Mouse (Mus musculus): Measurements from ENCODE around the gene Traf3ip1.

Gene Traf3ip1

DNA sequence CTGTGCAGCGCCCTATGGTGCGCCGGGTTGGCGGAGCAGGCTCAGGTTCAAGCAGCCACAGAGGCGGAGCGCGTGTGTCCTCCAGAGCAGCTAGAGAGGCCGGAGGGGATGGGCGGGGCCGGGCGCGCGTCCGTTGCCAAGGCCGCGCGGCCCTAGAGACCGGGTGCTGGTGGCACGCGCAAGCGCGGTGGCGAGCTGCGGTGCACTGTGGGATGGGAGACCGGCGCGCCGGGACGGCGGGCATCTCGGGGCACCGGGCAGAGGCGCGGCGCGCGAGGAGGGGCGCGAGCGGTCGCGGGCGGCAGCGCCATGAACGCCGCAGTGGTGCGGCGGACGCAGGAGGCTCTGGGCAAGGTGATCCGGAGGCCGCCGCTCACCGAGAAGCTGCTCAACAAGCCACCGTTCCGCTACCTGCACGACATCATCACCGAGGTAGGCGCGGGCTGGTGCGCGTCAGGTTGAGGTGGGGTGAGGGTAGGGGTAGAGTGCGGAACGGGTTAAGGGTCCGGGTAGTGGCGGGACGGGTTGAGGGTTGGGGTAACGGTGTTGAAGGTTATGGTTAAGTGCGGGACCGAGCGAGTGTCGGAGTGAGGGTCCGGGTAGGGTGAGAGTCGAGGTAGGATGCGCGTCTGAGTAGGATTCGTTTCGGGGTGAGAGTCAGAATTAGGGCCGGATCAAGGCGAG lies at the start of gene Traf3ip1:
Gene Traf3ip1, plus strand, starts transcription at position 191 of the 684 bp plus-strand sequence.
- peak; percentile 93 for DNase-seq

- DNase-seq: no peak
These were observed 49.3 kb upstream of the Traf3ip1 start for GRCm38 (mm10) chr1:91444841-91445830.

- DNase-seq: no peak
These were observed 48.4 kb upstream of the Traf3ip1 start for GRCm38 (mm10) chr1:91446060-91446459.

- no peak for DNase-seq
These were observed 47.9 kb upstream of the Traf3ip1 start for GRCm38 (mm10) chr1:91446511-91446910.

- DNase-seq: no peak
These were observed 45.8 kb upstream of the Traf3ip1 start for GRCm38 (mm10) chr1:91448688-91449087.

GRCm38 (mm10) chr1:91450851-91451250 lies 43.6 kb upstream of the Traf3ip1 start:
- no peak for DNase-seq

DNA sequence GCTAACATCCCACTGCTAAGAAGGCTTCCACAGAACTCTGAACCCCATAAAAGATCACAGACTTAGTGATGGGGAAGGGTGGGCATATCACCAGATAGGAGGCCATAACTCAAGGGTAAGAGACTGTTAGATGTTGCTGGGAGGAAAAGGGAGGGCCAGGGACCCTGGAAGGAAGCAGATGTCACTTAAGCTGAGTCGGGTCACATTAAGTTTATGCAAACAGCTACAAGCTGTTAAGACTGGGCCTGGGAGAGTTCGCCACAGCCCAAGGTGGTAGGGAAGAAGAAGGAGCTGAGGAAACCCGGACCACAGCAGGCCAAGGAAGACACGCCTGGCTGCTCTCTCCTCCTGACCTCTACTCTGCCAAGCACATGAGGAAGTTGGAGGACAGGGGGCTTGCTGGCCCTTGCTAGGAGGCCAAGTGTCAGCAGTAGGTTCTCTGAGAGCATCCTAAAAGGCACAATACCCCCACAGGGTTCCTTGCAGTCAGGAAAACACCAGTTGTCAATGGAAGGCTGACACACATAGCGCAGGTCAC lies 42.8 kb upstream of the Traf3ip1 start:
- DNase-seq: no peak

- DNase-seq: no peak
These were observed 40.5 kb upstream of the Traf3ip1 start for GRCm38 (mm10) chr1:91453932-91454331.

GRCm38 (mm10) chr1:91454366-91454765 lies 40.1 kb upstream of the Traf3ip1 start:
- DNase-seq: no peak

DNA sequence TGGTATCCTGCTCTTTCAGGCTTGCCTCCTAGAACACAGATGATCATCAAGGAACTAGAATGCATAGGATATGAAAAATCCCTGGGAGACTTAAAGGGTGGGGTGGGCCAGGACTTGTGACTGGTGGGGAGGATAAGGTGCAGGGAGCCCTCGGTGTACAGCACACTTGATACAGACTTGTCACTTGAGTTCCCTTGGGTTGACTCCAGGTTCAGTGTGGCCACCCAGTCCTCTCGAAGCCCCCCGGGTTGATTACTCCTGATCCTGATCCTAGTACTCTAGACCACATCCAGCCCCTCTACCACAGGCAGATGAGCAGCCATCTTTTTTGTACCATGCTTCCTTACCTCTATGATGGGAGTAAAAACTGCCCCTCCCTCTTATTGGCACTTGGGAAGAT lies 39.5 kb upstream of the Traf3ip1 start:
- no peak for DNase-seq

- no peak for DNase-seq
These were observed 38.7 kb upstream of the Traf3ip1 start for GRCm38 (mm10) chr1:91455661-91456161.

GRCm38 (mm10) chr1:91456301-91456801 lies 38.1 kb upstream of the Traf3ip1 start:
- DNase-seq: no peak

DNA sequence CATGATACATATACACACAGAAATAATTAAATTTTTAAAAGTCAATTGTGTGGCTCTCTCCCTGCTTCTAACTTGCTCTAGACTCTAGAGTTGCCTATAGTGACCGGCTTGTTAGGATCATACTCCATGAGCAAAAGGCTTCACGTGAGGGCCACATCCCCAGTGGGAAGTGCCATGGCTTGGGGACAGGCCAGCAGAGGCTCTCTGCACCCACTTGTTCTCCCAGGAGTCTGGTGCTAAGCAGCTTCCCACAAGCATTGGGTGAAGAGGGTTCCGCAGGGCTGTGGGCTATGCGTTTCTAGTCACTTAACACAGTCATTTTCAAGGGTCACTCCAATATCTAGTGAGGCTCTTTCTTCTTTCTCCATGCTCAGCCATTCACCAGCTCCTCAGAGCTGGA lies 37.3 kb upstream of the Traf3ip1 start:
- DNase-seq: no peak

GRCm38 (mm10) chr1:91457698-91458097 lies 36.7 kb upstream of the Traf3ip1 start:
- peak; percentile 47 for DNase-seq

- DNase-seq: peak; percentile 76
These were observed 36.1 kb upstream of the Traf3ip1 start for GRCm38 (mm10) chr1:91458223-91458861.

DNA sequence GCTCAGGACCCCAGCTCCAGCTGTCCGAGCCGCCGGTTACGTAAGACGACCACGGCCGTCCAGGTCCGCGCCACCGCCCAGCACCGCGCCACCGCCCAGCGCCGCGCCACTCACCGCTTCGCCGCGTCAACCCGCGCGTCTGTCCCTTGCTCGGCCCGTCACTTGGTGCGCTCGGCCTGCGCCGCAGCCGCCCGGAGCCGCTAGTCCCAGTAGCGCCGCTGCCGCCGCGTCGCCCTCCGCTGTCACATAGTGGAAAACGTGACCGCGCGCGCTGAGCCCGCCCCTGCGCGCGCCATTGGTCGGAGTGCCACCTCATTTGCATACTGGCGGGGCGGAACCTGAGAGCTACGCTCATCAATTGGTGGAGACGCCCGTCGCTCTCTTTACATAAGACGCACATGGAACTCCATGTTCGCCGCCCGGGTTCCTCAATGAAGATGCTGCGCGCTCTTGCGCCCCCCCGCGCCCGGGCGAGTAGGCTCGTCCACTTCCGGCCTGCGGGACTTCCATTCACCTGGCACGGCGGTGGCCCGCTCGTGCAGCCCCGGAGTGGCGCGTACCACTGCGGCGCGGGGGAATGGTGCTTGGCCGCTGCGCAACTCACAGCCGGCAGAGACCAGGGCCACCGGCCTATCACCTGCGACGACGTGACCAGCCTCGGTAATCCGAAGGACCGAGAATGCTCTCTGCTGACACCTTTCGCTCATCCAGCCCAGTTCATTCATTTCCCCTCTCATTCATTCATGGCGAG lies 35.2 kb upstream of the Traf3ip1 start, which contains the start of gene Per2:
Gene Per2, minus strand, starts transcription at position 266 of the 751 bp plus-strand sequence.
- peak; percentile 100 for DNase-seq

DNA sequence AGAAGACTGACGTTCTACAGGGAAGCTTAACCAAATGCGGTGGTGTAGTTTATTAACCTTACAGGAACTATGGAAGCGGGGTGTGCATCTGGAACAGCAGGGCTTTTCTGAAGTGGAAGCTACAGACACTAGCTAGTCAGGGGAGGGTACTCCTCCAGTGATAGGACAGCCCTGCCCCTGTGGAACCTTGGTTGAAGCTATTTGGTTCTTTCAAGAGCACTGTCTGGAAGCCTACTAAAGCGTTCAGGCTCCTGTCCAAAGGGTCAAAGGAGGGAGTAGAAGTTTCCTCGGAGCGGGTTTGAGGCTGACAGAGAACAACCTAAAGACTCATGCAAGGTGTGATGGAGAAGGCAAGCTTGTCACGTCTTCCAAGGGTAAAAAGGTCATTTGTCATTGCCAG lies 34.4 kb upstream of the Traf3ip1 start:
- no peak for DNase-seq

GRCm38 (mm10) chr1:91460564-91460963 lies 33.9 kb upstream of the Traf3ip1 start:
- peak; percentile 43 for DNase-seq

GRCm38 (mm10) chr1:91463336-91463995 lies 31.0 kb upstream of the Traf3ip1 start:
- no peak for DNase-seq

GRCm38 (mm10) chr1:91464436-91464835 lies 30.0 kb upstream of the Traf3ip1 start:
- DNase-seq: no peak

GRCm38 (mm10) chr1:91465244-91465643 lies 29.2 kb upstream of the Traf3ip1 start:
- DNase-seq: no peak

Data from cerebellum, adult 9-10 months (tissue).